Mouse (Mus musculus): ENCODE measurements around the gene Zdhhc1.

GRCm38 (mm10) chr8:105536546-105536945, 39.8 kb upstream of the Zdhhc1 start:
- TF ChIP-seq POLR2A (IDR thresholded peaks at IDR 0.05; ENCODE audit: control insufficient read depth, low read depth, low read length) (no peak), CTCF (IDR thresholded peaks at IDR 0.05; ENCODE audit: control insufficient read depth, insufficient read depth, insufficient replicate concordance, low read depth, low read length) (no peak)

All from testis, adult 2 months (tissue).